Mouse (Mus musculus): Measurements from ENCODE around the gene Msmo1.
A peak's percentile ranks its signal among the peaks of the same experiment; 100 is the strongest.

The Msmo1 gene

GRCm38 (mm10) chr8:64733271-64733943 is at the start of gene Msmo1:
TSS of gene Msmo1 (minus strand) at chr8:64733792.
- peak; percentile 98 for DNase-seq (ENCODE audit: low read depth, low spot score)

GRCm38 (mm10) chr8:64781947-64782346 is 48.4 kb upstream of the Msmo1 start:
- DNase-seq (ENCODE audit: low read depth, low spot score): no peak

- no peak for DNase-seq (ENCODE audit: low read depth, low spot score)
Measured at GRCm38 (mm10) chr8:64777925-64778324, 44.3 kb upstream of the Msmo1 start.

- DNase-seq (ENCODE audit: low read depth, low spot score): no peak
Measured at GRCm38 (mm10) chr8:64774136-64774535, 40.5 kb upstream of the Msmo1 start.

- DNase-seq (ENCODE audit: low read depth, low spot score): no peak
Measured at GRCm38 (mm10) chr8:64770814-64771213, 37.2 kb upstream of the Msmo1 start.

GRCm38 (mm10) chr8:64769586-64769985 is 36.0 kb upstream of the Msmo1 start:
- no peak for DNase-seq (ENCODE audit: low read depth, low spot score)

GRCm38 (mm10) chr8:64768645-64769044 is 35.1 kb upstream of the Msmo1 start:
- no peak for DNase-seq (ENCODE audit: low read depth, low spot score)

- DNase-seq (ENCODE audit: low read depth, low spot score): no peak
Measured at GRCm38 (mm10) chr8:64767047-64767446, 33.5 kb upstream of the Msmo1 start.

- DNase-seq (ENCODE audit: low read depth, low spot score): peak; percentile 3
Measured at GRCm38 (mm10) chr8:64764075-64764474, 30.5 kb upstream of the Msmo1 start.

- DNase-seq (ENCODE audit: low read depth, low spot score): no peak
Measured at GRCm38 (mm10) chr8:64762751-64763150, 29.2 kb upstream of the Msmo1 start.

- no peak for DNase-seq (ENCODE audit: low read depth, low spot score)
Measured at GRCm38 (mm10) chr8:64761430-64761829, 27.8 kb upstream of the Msmo1 start.

GRCm38 (mm10) chr8:64757956-64758355 is 24.4 kb upstream of the Msmo1 start:
- DNase-seq (ENCODE audit: low read depth, low spot score): no peak

GRCm38 (mm10) chr8:64746215-64747058 is 12.8 kb upstream of the Msmo1 start:
- no peak for DNase-seq (ENCODE audit: low read depth, low spot score)

GRCm38 (mm10) chr8:64740547-64741211 is 7.1 kb upstream of the Msmo1 start:
- no peak for DNase-seq (ENCODE audit: low read depth, low spot score)

- DNase-seq (ENCODE audit: low read depth, low spot score): no peak
Measured at GRCm38 (mm10) chr8:64738916-64739315, 5.3 kb upstream of the Msmo1 start.

- DNase-seq (ENCODE audit: low read depth, low spot score): no peak
Measured at GRCm38 (mm10) chr8:64736767-64737323, 3.3 kb upstream of the Msmo1 start.

- DNase-seq (ENCODE audit: low read depth, low spot score): no peak
Measured at GRCm38 (mm10) chr8:64735161-64735560, 1.6 kb upstream of the Msmo1 start.

- DNase-seq (ENCODE audit: low read depth, low spot score): no peak
Measured at GRCm38 (mm10) chr8:64732596-64732995, 996 bp downstream of the Msmo1 start.

GRCm38 (mm10) chr8:64728156-64728555 is 5.4 kb downstream of the Msmo1 start:
- no peak for DNase-seq (ENCODE audit: low read depth, low spot score)

- no peak for DNase-seq (ENCODE audit: low read depth, low spot score)
Measured at GRCm38 (mm10) chr8:64726190-64726695, 7.3 kb downstream of the Msmo1 start.

- DNase-seq (ENCODE audit: low read depth, low spot score): no peak
Measured at GRCm38 (mm10) chr8:64723206-64723605, 10.4 kb downstream of the Msmo1 start.

- no peak for DNase-seq (ENCODE audit: low read depth, low spot score)
Measured at GRCm38 (mm10) chr8:64717868-64718267, 15.7 kb downstream of the Msmo1 start.

Measured in forelimb bud, embryonic 11.5 days (tissue).